Mouse (Mus musculus): ENCODE results near the gene Madcam1. TPM values are rescaled to one million over a fixed set of nuclear protein-coding genes. Genes with fewer than 3 reads are reported as not detected.

Gene Madcam1
- polyA plus RNA-seq, 1 experiment: 22.0 TPM

DNA sequence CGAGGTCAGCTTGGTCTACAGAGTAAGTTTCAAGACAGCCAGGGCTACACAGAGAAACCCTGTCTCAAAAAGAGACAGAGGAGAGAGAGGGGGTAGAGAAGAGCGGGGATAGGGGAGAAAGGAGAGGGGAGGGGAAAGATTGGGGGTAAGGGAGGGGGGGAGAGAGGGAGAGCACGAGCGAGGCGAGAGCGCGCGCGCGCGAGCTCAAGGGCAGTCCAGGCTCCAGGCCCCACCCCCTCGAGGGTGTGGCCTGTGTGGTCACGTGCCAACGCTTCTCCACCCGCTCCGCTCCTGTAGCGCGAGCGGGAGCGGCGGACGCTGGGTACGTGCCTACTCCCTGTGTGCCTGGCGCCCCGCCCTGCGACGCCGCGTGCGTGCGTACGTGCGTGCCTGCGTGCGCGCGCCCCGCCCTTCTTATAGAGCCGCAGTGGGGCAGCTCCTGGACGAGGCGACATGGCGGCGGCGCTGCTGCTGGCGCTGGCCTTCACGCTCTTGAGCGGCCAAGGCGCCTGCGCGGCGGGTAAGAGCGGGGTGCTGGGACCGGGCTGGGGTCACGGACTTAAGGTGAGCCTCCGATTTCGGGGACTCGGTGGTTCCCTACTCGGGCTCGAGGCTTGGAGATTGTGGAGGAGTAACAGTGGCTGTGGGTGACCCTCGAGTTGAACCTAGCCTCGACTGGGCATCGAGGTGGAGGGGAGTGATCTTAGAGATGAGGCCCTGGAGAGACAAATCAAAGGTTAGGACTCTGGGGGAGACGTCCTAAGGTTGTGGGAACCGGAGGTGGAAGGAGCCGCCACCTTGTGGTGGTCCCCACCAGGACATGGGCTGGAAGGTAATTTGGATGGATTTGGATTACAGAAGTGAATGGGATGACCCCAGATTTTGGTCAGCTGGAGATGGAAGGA lies 40.0 kb downstream of the Madcam1 start, which contains the start of gene Bsg:
Bsg (plus strand) TSS at position 427 of the 905 bp plus-strand sequence.
- peak; percentile 97 to 98 for DNase-seq (ENCODE audit: low read depth in 1 of 2, low spot score in 2 of 2)
- Histone ChIP-seq H3K4me1 (ENCODE audit: control insufficient read depth, insufficient read depth, insufficient read length) (peaks cover 10% of the 10 kb centered on the region; the same call in 1 of the 2 replicates), H3K4me3 (ENCODE audit: extremely low read depth, insufficient read depth, insufficient read length) (peak within 1 kb of the TSS; percentile 84), H3K36me3 (ENCODE audit: control insufficient read depth, insufficient read depth, low read length) (no peaks in the 10 kb centered on the region), H3K27ac (ENCODE audit: insufficient read depth, low read length) (peak within 1 kb of the TSS; percentile 77), H3K27me3 (ENCODE audit: control insufficient read depth, insufficient read depth, low read length) (no peaks in the 10 kb centered on the region)
- WGBS: under 1% methylated on average over 59 of the region's 65 CpGs
- TF ChIP-seq CTCF (IDR thresholded peaks at IDR 0.05; ENCODE audit: extremely low read depth, insufficient read depth, insufficient read length, insufficient replicate concordance) (peak; percentile 8; the same call in 1 of the 2 replicates), POLR2A (IDR thresholded peaks at IDR 0.05; ENCODE audit: low read depth, low read length) (peak; percentile 96)

GRCm38 (mm10) chr10:79704970-79705360 lies 40.6 kb downstream of the Madcam1 start:
- Histone ChIP-seq H3K4me1 (ENCODE audit: control insufficient read depth, insufficient read depth, insufficient read length) (peaks cover 10% of the 10 kb centered on the region; the same call in 1 of the 2 replicates), H3K4me3 (ENCODE audit: extremely low read depth, insufficient read depth, insufficient read length) (peak overlapping the region; percentile 84), H3K36me3 (ENCODE audit: control insufficient read depth, insufficient read depth, low read length) (peaks cover 5% of the 10 kb centered on the region; the same call in 1 of the 2 replicates), H3K27me3 (ENCODE audit: control insufficient read depth, insufficient read depth, low read length) (no peaks in the 10 kb centered on the region), H3K27ac (ENCODE audit: insufficient read depth, low read length) (no peak overlapping the region)
- DNase-seq (ENCODE audit: low read depth in 1 of 2, low spot score in 2 of 2): no peak
- TF ChIP-seq POLR2A (IDR thresholded peaks at IDR 0.05; ENCODE audit: low read depth, low read length) (no peak), CTCF (IDR thresholded peaks at IDR 0.05; ENCODE audit: extremely low read depth, insufficient read depth, insufficient read length, insufficient replicate concordance) (no peak)
- WGBS: 7% methylated on average over 10 of the region's 10 CpGs

- Histone ChIP-seq H3K4me3 (ENCODE audit: extremely low read depth, insufficient read depth, insufficient read length) (no peak overlapping the region), H3K27ac (ENCODE audit: insufficient read depth, low read length) (peak overlapping the region; percentile 14; the same call in 1 of the 2 replicates), H3K27me3 (ENCODE audit: control insufficient read depth, insufficient read depth, low read length) (no peaks in the 10 kb centered on the region), H3K4me1 (ENCODE audit: control insufficient read depth, insufficient read depth, insufficient read length) (peaks cover 10% of the 10 kb centered on the region; the same call in 1 of the 2 replicates), H3K36me3 (ENCODE audit: control insufficient read depth, insufficient read depth, low read length) (peaks cover 8% of the 10 kb centered on the region)
- DNase-seq (ENCODE audit: low read depth in 1 of 2, low spot score in 2 of 2): no peak
- no peak for TF ChIP-seq POLR2A (IDR thresholded peaks at IDR 0.05; ENCODE audit: low read depth, low read length)
- no peak for TF ChIP-seq CTCF (IDR thresholded peaks at IDR 0.05; ENCODE audit: extremely low read depth, insufficient read depth, insufficient read length, insufficient replicate concordance)
- WGBS: 68% methylated on average over 5 of the region's 5 CpGs
These were observed 41.6 kb downstream of the Madcam1 start for GRCm38 (mm10) chr10:79705951-79706350.

GRCm38 (mm10) chr10:79706406-79707094 lies 42.2 kb downstream of the Madcam1 start:
- peaks cover 10% of the 10 kb centered on the region; the same call in 1 of the 2 replicates for H3K4me1 ChIP-seq (ENCODE audit: control insufficient read depth, insufficient read depth, insufficient read length)
- DNase-seq (ENCODE audit: low read depth in 1 of 2, low spot score in 2 of 2): no peak
- no peak for TF ChIP-seq POLR2A (IDR thresholded peaks at IDR 0.05; ENCODE audit: low read depth, low read length)
- TF ChIP-seq CTCF (IDR thresholded peaks at IDR 0.05; ENCODE audit: extremely low read depth, insufficient read depth, insufficient read length, insufficient replicate concordance): no peak
- H3K27me3 ChIP-seq (ENCODE audit: control insufficient read depth, insufficient read depth, low read length): no peaks in the 10 kb centered on the region
- peak overlapping the region; percentile 12; the same call in 1 of the 2 replicates for H3K4me3 ChIP-seq (ENCODE audit: extremely low read depth, insufficient read depth, insufficient read length)
- 77% methylated on average over 5 of the region's 5 CpGs for WGBS
- H3K36me3 ChIP-seq (ENCODE audit: control insufficient read depth, insufficient read depth, low read length): peaks cover 12% of the 10 kb centered on the region
- peak overlapping the region; percentile 4; the same call in 1 of the 2 replicates for H3K27ac ChIP-seq (ENCODE audit: insufficient read depth, low read length)

GRCm38 (mm10) chr10:79707162-79707561 lies 42.8 kb downstream of the Madcam1 start:
- Histone ChIP-seq H3K4me1 (ENCODE audit: control insufficient read depth, insufficient read depth, insufficient read length) (peaks cover 10% of the 10 kb centered on the region; the same call in 1 of the 2 replicates), H3K36me3 (ENCODE audit: control insufficient read depth, insufficient read depth, low read length) (peaks cover 14% of the 10 kb centered on the region), H3K27me3 (ENCODE audit: control insufficient read depth, insufficient read depth, low read length) (no peaks in the 10 kb centered on the region), H3K27ac (ENCODE audit: insufficient read depth, low read length) (no peak overlapping the region), H3K4me3 (ENCODE audit: extremely low read depth, insufficient read depth, insufficient read length) (no peak overlapping the region)
- WGBS: 90% methylated on average over 1 of the region's 1 CpGs
- TF ChIP-seq CTCF (IDR thresholded peaks at IDR 0.05; ENCODE audit: extremely low read depth, insufficient read depth, insufficient read length, insufficient replicate concordance) (no peak), POLR2A (IDR thresholded peaks at IDR 0.05; ENCODE audit: low read depth, low read length) (no peak)
- no peak for DNase-seq (ENCODE audit: low read depth in 1 of 2, low spot score in 2 of 2)

GRCm38 (mm10) chr10:79707759-79708158 lies 43.4 kb downstream of the Madcam1 start:
- Histone ChIP-seq H3K4me3 (ENCODE audit: extremely low read depth, insufficient read depth, insufficient read length) (no peak overlapping the region), H3K27ac (ENCODE audit: insufficient read depth, low read length) (no peak overlapping the region), H3K4me1 (ENCODE audit: control insufficient read depth, insufficient read depth, insufficient read length) (peaks cover 10% of the 10 kb centered on the region; the same call in 1 of the 2 replicates), H3K36me3 (ENCODE audit: control insufficient read depth, insufficient read depth, low read length) (peaks cover 14% of the 10 kb centered on the region), H3K27me3 (ENCODE audit: control insufficient read depth, insufficient read depth, low read length) (no peaks in the 10 kb centered on the region)
- TF ChIP-seq POLR2A (IDR thresholded peaks at IDR 0.05; ENCODE audit: low read depth, low read length) (no peak), CTCF (IDR thresholded peaks at IDR 0.05; ENCODE audit: extremely low read depth, insufficient read depth, insufficient read length, insufficient replicate concordance) (no peak)
- 79% methylated on average over 4 of the region's 4 CpGs for WGBS
- no peak for DNase-seq (ENCODE audit: low read depth in 1 of 2, low spot score in 2 of 2)

All from spleen, adult 2 months (tissue).